Mouse (Mus musculus) cortical plate, adult 2 months (tissue): ENCODE results near the gene Gm17332. TPM values are rescaled to one million over a fixed set of nuclear protein-coding genes. Genes with fewer than 3 reads are reported as not detected.

Source experiments
- H3K27ac ChIP-seq: fragments of 200-500 bp; 2 replicates; pipeline ENCODE4 v1.5.1; 2012; ENCODE audit warnings: low read length, control low read depth, inconsistent platforms; ENCODE audit not compliant: insufficient read depth
- H3K4me1 ChIP-seq: fragments of 200-500 bp; 2 replicates; pipeline ENCODE4 v1.6.1; 2011; ENCODE audit warnings: low read length; ENCODE audit not compliant: control insufficient read depth, insufficient read depth
- H3K4me3 ChIP-seq: fragments of 200-500 bp; 2 replicates; pipeline ENCODE4 v1.5.1; 2011; ENCODE audit warnings: mild to moderate bottlenecking, low read length, control low read depth; ENCODE audit not compliant: insufficient read depth
- CTCF ChIP-seq: fragments of 200-500 bp; IDR thresholded peaks from 2 replicates; pipeline ENCODE4 v1.5.1; 2011; ENCODE audit warnings: mild to moderate bottlenecking, control low read depth, low read length; ENCODE audit not compliant: insufficient read depth; ENCODE audit errors: extremely low read depth
- POLR2A ChIP-seq: fragments of 200-500 bp; IDR thresholded peaks from 2 replicates; pipeline ENCODE4 v1.6.1; 2011; ENCODE audit warnings: mild to moderate bottlenecking, low read length, control low read depth; ENCODE audit not compliant: insufficient read depth; ENCODE audit errors: extremely low read depth
- polyA plus RNA-seq: library from polyadenylated mRNA; depleted of rRNA; stranded (reverse); fragments of >200 nt; gene quantifications from 2 replicates; pipeline ENCODE4 v1.2.3, GENCODE M21; 2012; rRNA removed

The Gm17332 gene
- not detected in 2 replicates for polyA plus RNA-seq

- no peak within 1 kb of the TSS for H3K27ac ChIP-seq
- no peaks in the 10 kb centered on the region for H3K4me1 ChIP-seq
- no peak within 1 kb of the TSS for H3K4me3 ChIP-seq
- TF ChIP-seq POLR2A (no peak), CTCF (no peak)
Measured at GRCm38 (mm10) chr11:31182362-31182761, at the start of gene Gm17332. Gene Gm17332, minus strand, starts transcription at chr11:31182462.

GRCm38 (mm10) chr11:31229966-31230365, 47.7 kb upstream of the Gm17332 start:
- Histone ChIP-seq H3K27ac (no peak overlapping the region), H3K4me1 (no peaks in the 10 kb centered on the region), H3K4me3 (no peak overlapping the region)
- TF ChIP-seq CTCF (no peak), POLR2A (no peak)

DNA sequence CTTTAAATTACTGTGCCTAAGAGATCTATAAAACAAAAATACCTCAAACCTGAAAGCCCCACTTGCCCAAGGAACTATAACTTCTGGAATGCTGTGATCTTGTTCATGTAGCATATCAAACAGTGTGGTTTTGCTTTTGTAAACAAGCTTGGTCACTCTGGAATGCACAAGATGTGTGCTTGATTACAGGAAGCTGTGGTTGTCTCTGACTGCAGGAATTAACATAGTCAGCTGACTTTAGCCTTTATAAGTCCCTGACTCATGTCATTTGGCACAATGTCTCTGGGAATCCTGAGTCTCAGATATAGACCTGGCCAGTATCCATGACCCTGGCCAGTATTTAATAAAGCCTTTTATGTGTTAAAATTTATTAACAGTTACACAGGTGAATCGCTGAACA, 43.1 kb upstream of the Gm17332 start:
- Histone ChIP-seq H3K27ac (no peak overlapping the region), H3K4me1 (no peaks in the 10 kb centered on the region), H3K4me3 (no peak overlapping the region)
- TF ChIP-seq CTCF: no peak
- TF ChIP-seq POLR2A: no peak

GRCm38 (mm10) chr11:31218009-31218408, 35.7 kb upstream of the Gm17332 start:
- Histone ChIP-seq H3K27ac (no peak overlapping the region), H3K4me1 (no peaks in the 10 kb centered on the region), H3K4me3 (no peak overlapping the region)
- TF ChIP-seq CTCF (no peak), POLR2A (no peak)

- H3K4me1 ChIP-seq: no peaks in the 10 kb centered on the region
- H3K4me3 ChIP-seq: no peak overlapping the region
- no peak overlapping the region for H3K27ac ChIP-seq
- TF ChIP-seq CTCF (no peak), POLR2A (no peak)
Measured at GRCm38 (mm10) chr11:31195621-31196363, 13.5 kb upstream of the Gm17332 start.

GRCm38 (mm10) chr11:31194761-31195160, 12.5 kb upstream of the Gm17332 start:
- Histone ChIP-seq H3K4me1 (no peaks in the 10 kb centered on the region), H3K27ac (no peak overlapping the region), H3K4me3 (no peak overlapping the region)
- TF ChIP-seq CTCF (no peak), POLR2A (no peak)

- TF ChIP-seq POLR2A (no peak), CTCF (no peak)
- no peak overlapping the region for H3K27ac ChIP-seq
- H3K4me3 ChIP-seq: peak overlapping the region; percentile 55; the same call in 1 of the 2 replicates
- peaks cover 2% of the 10 kb centered on the region; the same call in 1 of the 2 replicates for H3K4me1 ChIP-seq
Measured at GRCm38 (mm10) chr11:31170052-31170646, 12.1 kb downstream of the Gm17332 start.

- Histone ChIP-seq H3K4me1 (peaks cover 2% of the 10 kb centered on the region; the same call in 1 of the 2 replicates), H3K4me3 (peak overlapping the region; percentile 55), H3K27ac (no peak overlapping the region)
- TF ChIP-seq CTCF (no peak), POLR2A (no peak)
Measured at GRCm38 (mm10) chr11:31169161-31170051, 12.9 kb downstream of the Gm17332 start.

DNA sequence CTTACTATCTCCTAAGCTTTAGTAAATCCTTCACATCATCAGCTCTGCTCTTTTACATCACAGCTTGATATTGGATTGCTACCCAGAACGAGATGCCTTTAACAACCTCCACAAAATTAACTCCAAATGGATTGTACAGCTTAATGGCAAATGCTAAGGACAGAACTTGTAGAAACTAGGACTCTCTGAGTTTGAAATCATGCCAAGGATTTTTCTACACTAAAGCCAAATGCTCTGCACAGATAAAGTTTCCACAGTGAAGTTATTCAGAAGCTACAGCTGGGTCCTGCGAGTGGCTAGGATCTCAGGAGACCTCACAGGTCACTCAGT, 13.5 kb downstream of the Gm17332 start:
- H3K4me3 ChIP-seq: peak overlapping the region; percentile 55
- TF ChIP-seq CTCF (no peak), POLR2A (no peak)
- no peak overlapping the region for H3K27ac ChIP-seq
- peaks cover 2% of the 10 kb centered on the region; the same call in 1 of the 2 replicates for H3K4me1 ChIP-seq
